Mouse (Mus musculus): ENCODE data around the gene Casp7. TPM values are rescaled to one million over a fixed set of nuclear protein-coding genes. Genes with fewer than 3 reads are reported as not detected.

Casp7 gene
- polyA plus RNA-seq, 1 experiment: 18.2 TPM

DNA sequence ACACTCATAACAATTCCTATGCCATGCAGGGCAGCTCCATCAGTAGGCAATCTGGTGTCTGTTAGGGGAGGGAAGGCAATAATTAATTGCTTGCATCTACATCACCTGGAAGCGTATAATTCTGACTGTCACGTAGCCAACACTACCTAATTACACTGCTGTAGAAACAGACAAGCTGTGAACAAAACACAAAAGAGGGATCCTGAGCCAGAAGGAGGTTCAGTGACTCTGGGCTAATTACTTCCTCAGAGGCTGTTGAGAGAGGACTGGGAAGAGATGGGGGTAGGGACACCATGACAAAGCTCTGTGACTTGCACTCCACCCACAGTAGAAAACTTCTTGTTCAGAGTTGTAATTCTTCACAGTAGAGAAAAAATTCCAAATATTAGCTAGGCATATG is 79.6 kb downstream of the Casp7 start:
- Histone ChIP-seq H3K4me3 (ENCODE audit: insufficient read depth, low read length) (no peak overlapping the region), H3K27ac (ENCODE audit: insufficient read depth, low read length) (no peak overlapping the region), H3K4me1 (ENCODE audit: control insufficient read depth, insufficient read depth, low read length) (no peaks in the 10 kb centered on the region)
- no peak for TF ChIP-seq POLR2A (IDR thresholded peaks at IDR 0.05; ENCODE audit: low read depth, low read length)
- no peak for TF ChIP-seq CTCF (IDR thresholded peaks at IDR 0.05; ENCODE audit: borderline replicate concordance, insufficient read depth, low read length)

DNA sequence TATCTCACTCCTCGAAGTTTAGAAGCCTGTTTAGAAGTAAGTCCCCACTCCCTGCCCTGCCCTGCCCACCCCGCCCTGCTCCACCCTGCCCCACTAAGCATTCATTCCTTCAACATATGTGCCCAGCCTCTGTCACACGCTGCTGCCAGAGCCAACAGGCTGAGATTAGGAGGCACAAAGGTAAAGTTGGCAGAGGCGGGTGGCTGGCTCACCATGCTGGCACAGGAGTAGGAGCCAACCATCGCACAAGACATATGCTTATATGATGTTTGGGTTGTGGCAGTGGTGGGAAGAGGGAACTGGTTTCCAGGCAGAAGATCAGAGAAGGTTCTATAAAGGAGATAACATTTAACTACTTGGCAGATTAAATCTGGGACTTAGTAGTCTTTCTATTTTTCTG is 80.3 kb downstream of the Casp7 start:
- Histone ChIP-seq H3K4me1 (ENCODE audit: control insufficient read depth, insufficient read depth, low read length) (no peaks in the 10 kb centered on the region), H3K27ac (ENCODE audit: insufficient read depth, low read length) (no peak overlapping the region), H3K4me3 (ENCODE audit: insufficient read depth, low read length) (no peak overlapping the region)
- TF ChIP-seq POLR2A (IDR thresholded peaks at IDR 0.05; ENCODE audit: low read depth, low read length) (no peak), CTCF (IDR thresholded peaks at IDR 0.05; ENCODE audit: borderline replicate concordance, insufficient read depth, low read length) (no peak)

DNA sequence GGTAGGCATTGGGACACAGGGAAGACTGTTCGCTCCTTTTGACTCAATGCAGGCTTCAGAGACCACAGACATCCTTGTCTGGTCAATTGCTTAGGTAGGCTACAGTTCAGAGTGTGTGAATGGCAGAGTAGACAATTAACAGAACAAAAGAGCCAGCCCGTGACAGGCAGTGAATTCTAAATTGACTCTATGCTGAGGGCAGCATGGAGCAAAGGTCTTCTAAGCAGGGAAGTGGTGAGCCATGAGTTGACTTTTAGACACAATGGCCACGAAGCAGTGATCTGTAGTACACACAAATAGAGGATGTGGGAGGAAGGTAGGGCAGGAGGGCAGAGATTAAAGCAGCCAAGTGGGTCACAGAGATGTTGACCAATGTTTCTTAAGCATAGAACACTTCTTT is 80.9 kb downstream of the Casp7 start:
- no peak overlapping the region for H3K27ac ChIP-seq (ENCODE audit: insufficient read depth, low read length)
- TF ChIP-seq POLR2A (IDR thresholded peaks at IDR 0.05; ENCODE audit: low read depth, low read length) (no peak), CTCF (IDR thresholded peaks at IDR 0.05; ENCODE audit: borderline replicate concordance, insufficient read depth, low read length) (no peak)
- no peak overlapping the region for H3K4me3 ChIP-seq (ENCODE audit: insufficient read depth, low read length)
- no peaks in the 10 kb centered on the region for H3K4me1 ChIP-seq (ENCODE audit: control insufficient read depth, insufficient read depth, low read length)

DNA sequence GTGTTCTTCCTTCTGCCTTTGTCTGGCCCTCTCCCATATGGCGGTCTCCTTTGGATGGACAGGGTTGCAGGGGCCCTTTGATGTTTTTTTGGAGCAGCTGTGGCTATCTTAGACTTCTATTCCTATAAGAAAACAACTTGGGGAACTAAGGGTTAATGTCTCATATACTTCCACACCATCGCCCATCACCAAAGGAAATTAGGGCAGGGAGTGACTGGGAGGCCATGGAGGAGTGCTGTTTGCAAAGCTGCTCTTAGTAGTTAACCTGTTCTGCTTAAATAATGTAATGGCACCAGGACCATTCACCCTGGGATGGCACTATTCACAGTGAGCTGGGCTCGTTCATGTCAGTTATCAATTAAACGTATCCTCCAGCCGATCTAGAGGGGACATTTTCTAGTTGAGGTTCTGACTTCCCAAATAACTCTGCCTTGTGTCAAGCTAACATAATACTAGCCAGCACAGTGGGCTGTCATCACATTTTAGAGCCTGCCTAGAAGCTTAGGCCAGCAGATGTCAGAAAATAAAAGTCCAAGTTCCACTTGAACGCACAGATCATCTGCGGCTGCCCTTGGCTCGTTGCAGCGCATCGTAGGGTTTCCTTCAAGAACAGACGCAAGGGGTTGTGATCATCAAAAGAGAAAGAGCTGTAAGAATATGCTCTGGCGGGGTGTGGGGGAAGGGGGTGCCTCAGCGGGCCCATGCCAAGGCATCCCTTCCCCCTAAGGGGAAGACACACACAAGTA is 87.9 kb downstream of the Casp7 start:
- TF ChIP-seq POLR2A (IDR thresholded peaks at IDR 0.05; ENCODE audit: low read depth, low read length): no peak
- no peak for TF ChIP-seq CTCF (IDR thresholded peaks at IDR 0.05; ENCODE audit: borderline replicate concordance, insufficient read depth, low read length)

DNA sequence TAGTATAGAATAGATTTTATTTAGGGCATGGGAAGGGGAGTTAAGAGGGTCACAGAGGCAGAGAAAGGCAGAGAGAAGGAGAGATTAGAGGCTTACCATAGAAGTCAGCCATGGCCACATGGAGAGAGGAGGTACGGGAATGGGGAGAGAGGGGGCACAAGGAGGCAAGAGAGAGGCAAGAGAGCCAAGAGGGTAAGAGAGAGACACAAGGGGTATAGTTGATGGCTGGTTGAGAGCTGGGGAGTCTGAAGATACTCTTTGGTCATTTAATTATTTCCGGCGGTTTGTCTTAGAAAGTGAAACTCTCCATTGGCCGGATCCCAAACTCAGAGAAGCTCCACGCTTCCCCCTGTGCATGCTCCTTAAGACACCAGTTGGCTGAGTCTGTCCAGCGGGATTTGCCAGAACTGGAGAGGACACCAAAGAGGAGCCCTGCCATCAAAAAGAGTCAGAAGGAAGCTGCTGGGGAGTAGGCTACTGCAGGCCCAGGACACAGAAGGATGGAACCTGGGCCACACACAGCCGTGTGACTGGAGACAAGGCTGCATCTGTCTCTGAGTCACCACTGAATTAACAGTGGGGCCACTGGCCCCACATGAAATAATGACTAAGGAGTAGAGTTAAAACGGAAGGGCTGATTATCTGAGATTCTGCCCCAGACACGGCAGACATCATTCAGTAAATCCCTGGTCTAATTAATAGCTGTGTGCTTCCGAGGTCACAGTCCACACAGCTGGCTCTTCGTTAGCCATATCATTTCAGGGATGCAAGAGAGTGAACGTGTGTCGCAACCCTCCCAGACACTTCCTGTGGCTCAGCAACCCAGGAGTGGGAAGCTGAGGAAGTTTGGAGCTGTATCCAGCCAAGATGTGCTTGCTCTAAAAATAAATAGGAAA is 88.7 kb downstream of the Casp7 start:
- 0 out of 2 replicates have a peak, but pooled peaks cover 2% of the 10 kb centered on the region for H3K4me1 ChIP-seq (ENCODE audit: control insufficient read depth, insufficient read depth, low read length)
- no peak overlapping the region for H3K4me3 ChIP-seq (ENCODE audit: insufficient read depth, low read length)
- no peak for TF ChIP-seq POLR2A (IDR thresholded peaks at IDR 0.05; ENCODE audit: low read depth, low read length)
- no peak for TF ChIP-seq CTCF (IDR thresholded peaks at IDR 0.05; ENCODE audit: borderline replicate concordance, insufficient read depth, low read length)
- peak overlapping the region; percentile 19; the same call in 1 of the 2 replicates for H3K27ac ChIP-seq (ENCODE audit: insufficient read depth, low read length)

More for the DNA sequence above, 87.9 kb downstream of the Casp7 start:
- H3K27ac ChIP-seq (ENCODE audit: insufficient read depth, low read length): no peak overlapping the region
- no peak overlapping the region for H3K4me3 ChIP-seq (ENCODE audit: insufficient read depth, low read length)
- H3K4me1 ChIP-seq (ENCODE audit: control insufficient read depth, insufficient read depth, low read length): 0 out of 2 replicates have a peak, but pooled peaks cover 2% of the 10 kb centered on the region

DNA sequence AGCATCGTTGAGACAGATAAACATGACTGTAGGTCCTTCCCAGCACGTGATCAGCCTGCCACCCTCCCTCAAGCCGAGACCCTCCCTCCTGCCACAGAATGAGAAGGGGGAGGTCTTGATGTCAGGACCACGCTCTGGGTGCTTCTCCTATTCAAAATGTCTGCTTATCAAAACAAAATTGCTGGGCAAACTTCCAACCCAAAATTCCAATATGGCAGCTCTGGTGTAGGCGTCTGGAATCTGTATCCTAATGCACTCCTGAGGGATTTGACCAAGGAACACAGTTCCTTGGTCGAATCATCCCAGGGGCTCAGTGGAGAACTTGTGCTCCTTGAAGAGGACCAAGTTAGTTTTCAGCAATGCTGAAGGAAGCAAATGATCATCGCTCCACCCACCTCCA is 90.0 kb downstream of the Casp7 start:
- Histone ChIP-seq H3K4me3 (ENCODE audit: insufficient read depth, low read length) (no peak overlapping the region), H3K27ac (ENCODE audit: insufficient read depth, low read length) (no peak overlapping the region), H3K4me1 (ENCODE audit: control insufficient read depth, insufficient read depth, low read length) (0 out of 2 replicates have a peak, but pooled peaks cover 2% of the 10 kb centered on the region)
- TF ChIP-seq POLR2A (IDR thresholded peaks at IDR 0.05; ENCODE audit: low read depth, low read length) (no peak), CTCF (IDR thresholded peaks at IDR 0.05; ENCODE audit: borderline replicate concordance, insufficient read depth, low read length) (no peak)

DNA sequence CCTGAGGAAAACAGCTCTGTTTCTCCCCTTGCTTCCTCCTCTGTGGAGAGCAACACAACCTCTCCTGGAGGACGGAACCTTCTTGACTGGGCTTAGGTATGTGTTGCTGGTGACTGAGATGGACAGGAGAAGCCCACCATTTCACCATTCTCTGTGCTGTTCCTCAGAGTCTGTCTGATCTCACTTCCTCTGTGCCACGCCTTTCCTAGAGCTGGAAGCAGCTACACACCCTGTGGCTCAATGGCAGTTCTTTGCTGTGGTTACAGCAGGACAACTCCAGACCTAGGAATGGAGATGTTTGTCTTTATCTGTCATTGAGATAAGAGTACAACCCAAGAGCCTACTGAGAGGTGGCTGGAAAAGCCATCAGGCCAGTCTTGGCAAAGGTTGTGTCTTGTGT is 90.4 kb downstream of the Casp7 start:
- TF ChIP-seq CTCF (IDR thresholded peaks at IDR 0.05; ENCODE audit: borderline replicate concordance, insufficient read depth, low read length) (no peak), POLR2A (IDR thresholded peaks at IDR 0.05; ENCODE audit: low read depth, low read length) (no peak)
- Histone ChIP-seq H3K4me3 (ENCODE audit: insufficient read depth, low read length) (no peak overlapping the region), H3K4me1 (ENCODE audit: control insufficient read depth, insufficient read depth, low read length) (0 out of 2 replicates have a peak, but pooled peaks cover 2% of the 10 kb centered on the region), H3K27ac (ENCODE audit: insufficient read depth, low read length) (no peak overlapping the region)

DNA sequence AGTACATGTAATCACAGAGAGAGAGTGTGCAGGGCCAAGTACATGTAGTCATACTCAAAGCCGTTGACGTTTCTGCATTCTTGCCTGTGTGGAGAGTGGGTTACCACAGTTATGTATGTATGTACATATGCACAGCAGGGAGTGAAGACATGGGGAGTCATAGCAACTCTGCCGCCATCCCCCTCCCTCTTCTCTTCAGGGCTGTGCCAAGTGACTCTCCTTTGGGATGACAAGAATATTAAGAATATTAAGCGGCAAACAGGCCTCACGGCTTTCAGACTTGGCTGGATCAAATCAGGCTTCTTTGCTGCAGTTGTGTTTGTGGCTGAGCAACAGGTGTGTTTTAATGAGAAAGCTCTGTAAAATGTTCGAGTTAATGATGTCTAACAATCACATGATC is 92.7 kb downstream of the Casp7 start:
- Histone ChIP-seq H3K4me1 (ENCODE audit: control insufficient read depth, insufficient read depth, low read length) (0 out of 2 replicates have a peak, but pooled peaks cover 2% of the 10 kb centered on the region), H3K27ac (ENCODE audit: insufficient read depth, low read length) (no peak overlapping the region), H3K4me3 (ENCODE audit: insufficient read depth, low read length) (no peak overlapping the region)
- TF ChIP-seq POLR2A (IDR thresholded peaks at IDR 0.05; ENCODE audit: low read depth, low read length) (no peak), CTCF (IDR thresholded peaks at IDR 0.05; ENCODE audit: borderline replicate concordance, insufficient read depth, low read length) (no peak)

Other genes starting within 250 kb of the Casp7 start
- not detected in 2 replicates for gene Habp2, start 110.0 kb upstream of the Casp7 start, polyA plus RNA-seq (2011; ENCODE audit: insufficient read length, low read depth, missing spikeins)
- 0.15 and 0.21 TPM in 2 replicates for gene Nrap, start 7.1 kb upstream of the Casp7 start, polyA plus RNA-seq (2011; ENCODE audit: insufficient read length, low read depth, missing spikeins)
- 0.16 and 0.20 TPM in 2 replicates for gene Plekhs1, start 64.5 kb downstream of the Casp7 start, polyA plus RNA-seq (2011; ENCODE audit: insufficient read length, low read depth, missing spikeins)
- gene Dclre1a, start 151.1 kb downstream of the Casp7 start, polyA plus RNA-seq (2011; ENCODE audit: insufficient read length, low read depth, missing spikeins): 16.8 and 22.3 TPM in 2 replicates
- gene Nhlrc2, start 151.1 kb downstream of the Casp7 start, polyA plus RNA-seq (2011; ENCODE audit: insufficient read length, low read depth, missing spikeins): 19.3 and 20.2 TPM in 2 replicates

Measured in embryonic fibroblast, embryonic 13.5 days (primary cell).